Mouse (Mus musculus) fat pad, adult 2 months (tissue): ENCODE measurements around the gene Lgals4.

Experiments used
- DNase-seq: peaks from one replicate; pipeline ENCODE4 v3.0.0-alpha.2; 2011; ENCODE audit warnings: low read depth, low spot score; ENCODE audit errors: extremely low read depth

Lgals4 gene

GRCm38 (mm10) chr7:28821261-28821831 is 12.3 kb upstream of the Lgals4 start:
- DNase-seq: no peak

GRCm38 (mm10) chr7:28822556-28822955 is 11.1 kb upstream of the Lgals4 start:
- DNase-seq: no peak

GRCm38 (mm10) chr7:28822993-28823903 is 10.4 kb upstream of the Lgals4 start:
- DNase-seq: no peak

- no peak for DNase-seq
Measured at GRCm38 (mm10) chr7:28823932-28824331, 9.7 kb upstream of the Lgals4 start.

- peak; percentile 99 for DNase-seq
Measured at GRCm38 (mm10) chr7:28824941-28825685, 8.5 kb upstream of the Lgals4 start, which contains the start of gene Ech1. Gene Ech1 (plus strand): TSS chr7:28825217.

- DNase-seq: no peak
Measured at GRCm38 (mm10) chr7:28825686-28826401, 7.8 kb upstream of the Lgals4 start.

- DNase-seq: no peak
Measured at GRCm38 (mm10) chr7:28826402-28826772, 7.3 kb upstream of the Lgals4 start.

GRCm38 (mm10) chr7:28827338-28827737 is 6.3 kb upstream of the Lgals4 start:
- DNase-seq: peak; percentile 84

GRCm38 (mm10) chr7:28829821-28830220 is 3.8 kb upstream of the Lgals4 start:
- DNase-seq: no peak

- no peak for DNase-seq
Measured at GRCm38 (mm10) chr7:28830981-28831380, 2.7 kb upstream of the Lgals4 start.

GRCm38 (mm10) chr7:28831411-28832125 is 2.1 kb upstream of the Lgals4 start:
- DNase-seq: no peak

GRCm38 (mm10) chr7:28832137-28832536 is 1.5 kb upstream of the Lgals4 start:
- DNase-seq: no peak

GRCm38 (mm10) chr7:28836936-28837335 is 3.3 kb downstream of the Lgals4 start:
- DNase-seq: no peak

GRCm38 (mm10) chr7:28838331-28838730 is 4.7 kb downstream of the Lgals4 start:
- DNase-seq: peak; percentile 92

- DNase-seq: no peak
Measured at GRCm38 (mm10) chr7:28847273-28847672, 13.6 kb downstream of the Lgals4 start.

GRCm38 (mm10) chr7:28849700-28850236 is 16.1 kb downstream of the Lgals4 start:
- DNase-seq: peak; percentile 97

- no peak for DNase-seq
Measured at GRCm38 (mm10) chr7:28850642-28851041, 17.0 kb downstream of the Lgals4 start.

- no peak for DNase-seq
Measured at GRCm38 (mm10) chr7:28859953-28860352, 26.3 kb downstream of the Lgals4 start.

GRCm38 (mm10) chr7:28860898-28861297 is 27.2 kb downstream of the Lgals4 start:
- DNase-seq: no peak
